Mouse (Mus musculus) heart, embryonic 12.5 days (tissue): ENCODE results near the gene Fscn2. TPM values are rescaled to one million over a fixed set of nuclear protein-coding genes. Genes with fewer than 3 reads are reported as not detected.

ENCODE experiments used
- ATAC-seq: fragments of 200-750 bp; cut with Nextera tagmentation; 2 replicates; pipeline ENCODE4 v1.8.0; 2017; ENCODE audit warnings: moderate TSS enrichment, moderate library complexity; ENCODE audit not compliant: insufficient number of reproducible peaks, low FRiP score
- H3K27ac ChIP-seq: fragments of 300-500 bp; sonication (generic); 2 replicates; pipeline ENCODE4 v1.5.1; 2016; ENCODE audit warnings: mild to moderate bottlenecking, moderate library complexity; ENCODE audit not compliant: poor library complexity, severe bottlenecking
- H3K27me3 ChIP-seq: fragments of 300-500 bp; sonication (generic); replicated peaks from 2 replicates; pipeline ENCODE4 v1.6.1; 2016; ENCODE audit warnings: mild to moderate bottlenecking, moderate library complexity
- H3K36me3 ChIP-seq: fragments of 300-500 bp; sonication (generic); 2 replicates; pipeline ENCODE4 v1.6.1; 2016; ENCODE audit warnings: mild to moderate bottlenecking, moderate library complexity
- H3K4me1 ChIP-seq: fragments of 300-500 bp; sonication (generic); replicated peaks from 2 replicates; pipeline ENCODE4 v1.6.1; 2016; ENCODE audit warnings: mild to moderate bottlenecking
- H3K4me2 ChIP-seq: fragments of 300-500 bp; sonication (generic); 2 replicates; pipeline ENCODE4 v1.6.1; 2016; ENCODE audit warnings: mild to moderate bottlenecking, moderate library complexity
- H3K4me3 ChIP-seq: fragments of 300-500 bp; sonication (generic); 2 replicates; pipeline ENCODE4 v1.5.1; 2016; ENCODE audit warnings: mild to moderate bottlenecking
- H3K9ac ChIP-seq: fragments of 300-500 bp; sonication (generic); 2 replicates; pipeline ENCODE4 v1.6.1; 2016; ENCODE audit warnings: mild to moderate bottlenecking, moderate library complexity
- H3K9me3 ChIP-seq: fragments of 300-500 bp; sonication (generic); replicated peaks from 2 replicates; pipeline ENCODE4 v1.6.1; 2016; ENCODE audit warnings: mild to moderate bottlenecking, moderate library complexity
- WGBS: fragments of 180-500 bp; shearing (Covaris S2); methylation state at CpG from one replicate; pipeline ENCODE4 v1.1.7; 2016; 5-methylcytosine and 5-hydroxymethylcytosine counted together
- polyA plus RNA-seq: library from polyadenylated mRNA; unstranded; fragments of >200 nt; fragmentation: Nextera tagmentation; extraction: Ambion mirVana; gene quantifications from 2 replicates; pipeline ENCODE4 v1.2.1, GENCODE M21; 2016

The Fscn2 gene
- 0.17 and 0.63 TPM in 2 replicates for polyA plus RNA-seq

GRCm38 (mm10) chr11:120361295-120361694, at the start of gene Fscn2:
Fscn2 (plus strand) TSS chr11:120361534.
- no peaks in the 10 kb centered on the region for H3K36me3 ChIP-seq
- no peak within 1 kb of the TSS for H3K4me3 ChIP-seq
- H3K9me3 ChIP-seq = no peaks in the 10 kb centered on the region

GRCm38 (mm10) chr11:120311561-120311960, 49.8 kb upstream of the Fscn2 start:
- H3K9me3 ChIP-seq = no peaks in the 10 kb centered on the region
- peak overlapping the region; percentile 79 for H3K9ac ChIP-seq
- H3K27ac ChIP-seq = peak overlapping the region; percentile 94
- peak overlapping the region; percentile 48 for H3K4me3 ChIP-seq
- no peaks in the 10 kb centered on the region for H3K36me3 ChIP-seq
- no peaks in the 10 kb centered on the region for H3K27me3 ChIP-seq
- H3K4me1 ChIP-seq = peaks cover 50% of the 10 kb centered on the region
- no peak for ATAC-seq
- H3K4me2 ChIP-seq = peak overlapping the region; percentile 81
- WGBS = 52% methylated on average over 10 of the region's 10 CpGs

More at GRCm38 (mm10) chr11:120361295-120361694, at the start of gene Fscn2:
- H3K4me1 ChIP-seq = peaks cover 49% of the 10 kb centered on the region
- H3K4me2 ChIP-seq = no peak within 1 kb of the TSS
- no peak within 1 kb of the TSS for H3K27ac ChIP-seq
- WGBS = 85% methylated on average over 10 of the region's 10 CpGs
- H3K27me3 ChIP-seq = no peaks in the 10 kb centered on the region
- ATAC-seq = no peak
- 0 out of 2 replicates have a peak within 1 kb of the TSS, but pooled peaks have one; percentile 14 for H3K9ac ChIP-seq

- H3K9me3 ChIP-seq = no peaks in the 10 kb centered on the region
- ATAC-seq = no peak
- WGBS = 78% methylated on average over 6 of the region's 6 CpGs
- no peak overlapping the region for H3K4me2 ChIP-seq
- peak overlapping the region; percentile 94; the same call in 1 of the 2 replicates for H3K27ac ChIP-seq
- H3K9ac ChIP-seq = no peak overlapping the region
- no peak overlapping the region for H3K4me3 ChIP-seq
- H3K4me1 ChIP-seq = peaks cover 50% of the 10 kb centered on the region
- no peaks in the 10 kb centered on the region for H3K36me3 ChIP-seq
- no peaks in the 10 kb centered on the region for H3K27me3 ChIP-seq
Observed at GRCm38 (mm10) chr11:120312069-120312468, 49.3 kb upstream of the Fscn2 start.

GRCm38 (mm10) chr11:120313906-120314685, 47.2 kb upstream of the Fscn2 start:
- Histone ChIP-seq H3K4me2 (no peak overlapping the region), H3K4me3 (no peak overlapping the region), H3K9me3 (no peaks in the 10 kb centered on the region), H3K4me1 (peaks cover 44% of the 10 kb centered on the region), H3K27ac (no peak overlapping the region), H3K9ac (no peak overlapping the region), H3K36me3 (no peaks in the 10 kb centered on the region), H3K27me3 (no peaks in the 10 kb centered on the region)
- 49% methylated on average over 6 of the region's 6 CpGs for WGBS
- ATAC-seq = no peak

- H3K27ac ChIP-seq = peak overlapping the region; percentile 100
- WGBS = 43% methylated on average over 16 of the region's 16 CpGs
- peak overlapping the region; percentile 97 for H3K4me2 ChIP-seq
- H3K36me3 ChIP-seq = no peaks in the 10 kb centered on the region
- H3K9me3 ChIP-seq = no peaks in the 10 kb centered on the region
- ATAC-seq = no peak
- H3K9ac ChIP-seq = peak overlapping the region; percentile 82; the same call in 1 of the 2 replicates
- peaks cover 44% of the 10 kb centered on the region for H3K4me1 ChIP-seq
- H3K27me3 ChIP-seq = no peaks in the 10 kb centered on the region
- 0 out of 2 replicates have a peak overlapping the region, but pooled peaks have one; percentile 52 for H3K4me3 ChIP-seq
Observed at GRCm38 (mm10) chr11:120314721-120315415, 46.5 kb upstream of the Fscn2 start.

GRCm38 (mm10) chr11:120315416-120315761, 45.9 kb upstream of the Fscn2 start:
- peaks cover 41% of the 10 kb centered on the region for H3K4me1 ChIP-seq
- no peaks in the 10 kb centered on the region for H3K27me3 ChIP-seq
- peak overlapping the region; percentile 82 for H3K9ac ChIP-seq
- no peaks in the 10 kb centered on the region for H3K36me3 ChIP-seq
- 46% methylated on average over 4 of the region's 4 CpGs for WGBS
- no peak for ATAC-seq
- H3K4me3 ChIP-seq = peak overlapping the region; percentile 52
- peak overlapping the region; percentile 100 for H3K27ac ChIP-seq
- H3K9me3 ChIP-seq = no peaks in the 10 kb centered on the region
- H3K4me2 ChIP-seq = peak overlapping the region; percentile 97

GRCm38 (mm10) chr11:120315832-120316689, 45.3 kb upstream of the Fscn2 start:
- no peaks in the 10 kb centered on the region for H3K27me3 ChIP-seq
- WGBS = 15% methylated on average over 37 of the region's 37 CpGs

GRCm38 (mm10) chr11:120316690-120317254, 44.6 kb upstream of the Fscn2 start:
- Histone ChIP-seq H3K36me3 (no peaks in the 10 kb centered on the region), H3K4me2 (peak overlapping the region; percentile 97), H3K4me3 (peak overlapping the region; percentile 52), H3K9ac (peak overlapping the region; percentile 82), H3K4me1 (peaks cover 31% of the 10 kb centered on the region), H3K27me3 (no peaks in the 10 kb centered on the region), H3K9me3 (no peaks in the 10 kb centered on the region), H3K27ac (peak overlapping the region; percentile 100)
- ATAC-seq = peak; percentile 37
- WGBS = 15% methylated on average over 13 of the region's 13 CpGs

More at GRCm38 (mm10) chr11:120315832-120316689, 45.3 kb upstream of the Fscn2 start:
- Histone ChIP-seq H3K4me3 (peak overlapping the region; percentile 52), H3K27ac (peak overlapping the region; percentile 100), H3K36me3 (no peaks in the 10 kb centered on the region), H3K9ac (peak overlapping the region; percentile 82), H3K9me3 (no peaks in the 10 kb centered on the region), H3K4me2 (peak overlapping the region; percentile 97), H3K4me1 (peaks cover 38% of the 10 kb centered on the region)
- ATAC-seq = peak; percentile 97

- Histone ChIP-seq H3K4me2 (peak overlapping the region; percentile 97), H3K27ac (peak overlapping the region; percentile 100), H3K4me3 (no peak overlapping the region), H3K36me3 (no peaks in the 10 kb centered on the region), H3K27me3 (no peaks in the 10 kb centered on the region), H3K4me1 (peaks cover 29% of the 10 kb centered on the region), H3K9ac (peak overlapping the region; percentile 82; the same call in 1 of the 2 replicates), H3K9me3 (no peaks in the 10 kb centered on the region)
- 69% methylated on average over 7 of the region's 7 CpGs for WGBS
- ATAC-seq = no peak
Observed at GRCm38 (mm10) chr11:120317456-120317855, 43.9 kb upstream of the Fscn2 start.

- Histone ChIP-seq H3K36me3 (no peaks in the 10 kb centered on the region), H3K27ac (no peak overlapping the region), H3K4me2 (no peak overlapping the region), H3K9me3 (no peaks in the 10 kb centered on the region), H3K9ac (no peak overlapping the region), H3K27me3 (no peaks in the 10 kb centered on the region), H3K4me1 (peaks cover 25% of the 10 kb centered on the region), H3K4me3 (no peak overlapping the region)
- no peak for ATAC-seq
- WGBS = 82% methylated on average over 5 of the region's 5 CpGs
Observed at GRCm38 (mm10) chr11:120319310-120319709, 42.0 kb upstream of the Fscn2 start.
